Mouse (Mus musculus) MEL-GATA-1-ER (cell line): ENCODE measurements around the gene Zswim1.
"Not testable (repeated sequence)": the region's sequence is repeated elsewhere in the genome, so short reads cannot be mapped to it uniquely, and the experiment has no call there.

Experiments
- DNase-seq: peaks from one replicate; pipeline ENCODE4 v3.0.0-alpha.2; 2012; ENCODE audit warnings: low read depth; ENCODE audit errors: extremely low read depth

Gene Zswim1

DNA sequence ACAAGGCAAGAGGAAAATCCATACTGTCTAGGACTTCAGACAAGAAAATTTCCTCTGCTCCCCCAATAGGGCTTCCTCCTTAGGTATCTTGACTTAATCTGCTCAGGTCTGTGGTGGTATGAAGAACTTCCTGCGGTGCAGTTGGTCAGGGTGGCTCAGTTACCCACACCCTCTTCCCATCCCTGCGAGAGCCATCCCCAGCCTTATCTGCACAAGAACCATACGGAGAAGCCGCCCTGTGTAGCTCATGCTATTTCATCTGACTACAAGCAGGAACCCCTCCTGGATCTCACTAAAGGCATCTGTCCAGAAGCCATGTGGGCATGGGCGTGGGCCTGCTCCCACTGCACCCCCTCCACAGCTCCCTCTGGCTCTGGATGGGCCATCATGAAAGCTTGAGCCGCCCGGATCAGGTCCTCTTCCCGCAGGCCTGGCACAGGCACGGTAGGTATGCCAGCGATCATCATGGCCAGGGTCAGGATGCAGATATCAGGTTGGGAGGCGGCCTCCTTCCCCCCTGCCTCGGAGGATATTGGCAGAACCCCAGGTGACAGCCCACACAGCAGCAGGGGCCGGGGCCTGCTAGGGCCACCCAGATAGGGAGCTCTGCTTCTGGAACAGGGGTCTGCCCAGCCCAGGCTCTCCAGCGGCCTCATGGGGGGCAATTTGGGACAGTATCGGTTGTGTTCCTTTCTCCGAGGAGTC is 4.8 kb downstream of the Zswim1 start:
- DNase-seq: peak; percentile 79

DNA sequence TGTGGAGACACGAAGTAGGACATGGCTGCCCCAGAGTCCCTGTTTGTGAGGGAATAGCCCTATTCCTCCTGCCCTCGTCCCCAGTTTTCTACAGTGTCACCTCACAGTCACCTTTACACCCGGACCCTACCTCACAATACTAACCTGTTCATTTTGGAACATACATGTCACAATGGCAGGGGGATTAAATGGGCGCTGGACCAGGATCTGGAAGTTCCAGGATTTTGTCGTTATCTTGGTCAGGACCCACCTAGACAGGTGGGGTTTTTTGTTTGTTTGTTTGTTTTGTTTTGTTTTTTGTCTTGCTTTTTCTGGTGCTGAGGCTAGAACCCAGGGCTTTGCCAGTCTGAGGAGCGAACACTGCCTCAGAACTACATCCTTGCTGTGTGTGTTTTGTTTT is 6.0 kb downstream of the Zswim1 start, which contains the start of gene Spata25:
TSS of gene Spata25 (minus strand) at position 101 of the 400 bp plus-strand sequence.
- DNase-seq: no peak

DNA sequence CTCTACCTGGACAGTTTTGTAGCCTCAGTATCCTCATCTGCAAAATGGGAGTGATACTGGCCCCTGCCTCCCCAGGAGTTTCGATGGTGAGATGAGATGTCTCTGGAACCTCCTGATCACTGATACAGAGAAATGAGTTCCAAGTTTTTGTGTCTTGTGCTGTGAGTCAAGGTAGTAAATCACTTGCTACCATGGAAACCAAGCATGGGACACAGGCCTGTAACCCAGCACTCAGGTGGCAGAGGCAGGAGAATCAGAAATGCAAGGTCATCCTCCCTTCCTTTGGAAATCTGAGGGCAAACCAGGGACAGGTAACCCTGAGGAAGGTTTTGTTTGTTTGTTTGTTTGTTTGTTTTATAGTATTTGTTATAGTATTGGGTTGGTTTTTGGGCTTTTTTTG is 6.6 kb downstream of the Zswim1 start:
- no peak for DNase-seq

DNA sequence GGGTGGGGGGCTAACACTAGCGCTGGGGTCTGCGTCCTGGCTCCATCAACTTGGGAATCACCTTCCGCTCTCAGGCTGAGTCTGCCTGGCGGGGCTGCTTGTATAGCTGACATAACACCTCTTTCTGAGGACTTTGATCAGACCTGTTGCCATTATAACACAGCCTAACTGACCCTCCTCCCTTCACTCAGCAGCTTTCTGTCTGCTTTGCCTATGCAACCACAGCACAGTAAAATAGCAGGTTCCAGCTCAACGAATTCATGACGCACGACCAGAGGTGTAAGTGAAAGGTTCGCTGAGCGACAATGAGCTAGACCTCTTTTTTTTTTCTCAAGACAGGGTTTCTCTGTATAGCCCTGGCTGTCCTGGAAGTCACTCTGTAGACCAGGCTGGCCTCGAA is 8.5 kb downstream of the Zswim1 start:
- no peak for DNase-seq

DNA sequence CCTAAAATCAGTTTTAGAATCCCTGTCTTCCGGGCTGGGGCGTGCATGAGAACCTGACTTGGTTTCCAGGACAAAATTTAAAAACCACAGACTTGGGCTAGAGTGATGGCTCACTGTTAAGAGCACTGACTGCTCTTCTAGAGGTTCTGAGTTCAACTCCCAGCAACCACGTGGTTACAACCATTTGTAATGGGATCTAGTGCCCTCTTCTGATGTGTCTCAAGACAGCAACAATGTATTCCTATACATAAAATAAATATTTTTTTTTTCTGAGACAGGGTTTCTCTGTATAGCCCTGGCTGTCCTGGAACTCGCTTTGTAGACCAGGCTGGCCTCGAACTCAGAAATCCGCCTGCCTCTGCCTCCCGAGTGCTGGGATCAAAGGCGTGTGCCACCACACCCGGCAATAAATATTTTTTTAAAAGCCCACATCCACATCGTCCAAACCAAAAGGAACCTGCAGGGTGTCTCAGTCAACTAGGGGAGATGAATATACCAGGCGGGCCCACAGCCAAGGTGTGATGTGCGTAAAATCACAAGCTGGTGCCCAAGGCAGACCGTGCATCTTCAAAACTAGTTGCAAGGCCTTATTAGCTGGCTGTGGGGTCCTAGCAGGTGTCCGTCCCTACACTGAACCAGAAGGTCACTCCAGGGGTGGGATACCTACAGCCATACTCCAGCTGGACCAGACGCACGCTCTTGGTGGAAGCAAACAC is 9.7 kb downstream of the Zswim1 start:
- DNase-seq: no peak

DNA sequence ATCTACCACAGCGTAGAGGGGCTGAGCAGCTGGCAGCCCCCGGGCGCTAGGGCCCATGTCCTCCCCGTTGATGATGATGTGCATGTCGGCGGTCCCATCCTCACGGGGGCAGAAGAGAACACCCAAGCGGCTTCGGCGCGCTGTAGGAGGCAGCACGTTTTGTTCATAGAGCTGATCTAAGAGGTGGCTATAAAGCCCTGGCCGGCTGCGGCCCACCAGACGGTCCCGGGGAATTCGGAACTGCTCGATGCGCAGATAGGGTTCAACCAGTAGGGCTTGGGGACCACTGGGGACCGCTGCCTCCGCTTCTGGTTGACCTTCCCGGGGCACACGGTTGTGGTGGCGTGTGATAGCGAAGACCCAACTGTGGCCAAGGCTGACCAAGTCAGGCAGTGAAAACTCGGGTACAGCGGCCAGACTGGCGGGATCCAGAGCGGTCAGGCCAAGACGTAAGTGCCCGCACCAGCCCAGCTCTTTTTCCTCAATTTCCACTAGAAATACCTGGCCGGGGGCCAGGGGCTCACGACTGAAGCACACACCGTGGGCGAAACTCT is 10.3 kb downstream of the Zswim1 start, which contains the start of gene Ctsa:
TSS of gene Ctsa (plus strand) at position 126 of the 554 bp plus-strand sequence.
- DNase-seq: peak; percentile 52

DNA sequence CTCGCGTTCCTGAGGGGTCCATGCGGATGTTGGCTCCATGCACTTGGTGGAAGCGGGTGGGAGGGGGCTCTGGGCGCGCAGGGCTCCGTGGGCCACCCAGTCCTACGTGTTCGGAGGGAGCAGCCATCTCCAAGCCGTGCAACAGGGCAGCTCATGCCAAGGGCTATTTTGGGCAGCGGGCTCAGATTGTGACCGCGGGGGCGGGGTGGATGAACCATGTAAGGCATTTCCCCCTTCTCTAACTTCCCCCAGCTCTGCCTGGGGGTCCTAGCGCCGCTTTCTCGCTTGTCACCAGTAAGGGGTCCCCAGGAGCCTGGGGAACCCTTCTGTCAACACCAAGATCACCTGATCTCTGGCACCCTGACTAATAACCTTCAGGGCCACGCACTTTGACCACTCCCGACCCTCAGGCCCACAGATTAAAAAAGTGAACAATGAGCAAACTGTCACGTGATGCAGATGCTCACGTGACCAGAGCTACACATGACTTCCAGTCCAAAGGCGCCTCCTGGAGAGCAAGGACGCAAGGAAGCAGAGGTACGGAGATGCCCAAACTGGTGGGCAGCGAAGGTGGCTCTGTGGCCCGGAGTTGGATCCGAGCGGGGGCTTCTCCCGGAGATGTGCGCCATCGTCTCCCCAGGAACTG is 11.0 kb downstream of the Zswim1 start, which contains the start of gene Neurl2:
TSS of gene Neurl2 (minus strand) at position 143 of the 646 bp plus-strand sequence.
- DNase-seq: peak; percentile 93

DNA sequence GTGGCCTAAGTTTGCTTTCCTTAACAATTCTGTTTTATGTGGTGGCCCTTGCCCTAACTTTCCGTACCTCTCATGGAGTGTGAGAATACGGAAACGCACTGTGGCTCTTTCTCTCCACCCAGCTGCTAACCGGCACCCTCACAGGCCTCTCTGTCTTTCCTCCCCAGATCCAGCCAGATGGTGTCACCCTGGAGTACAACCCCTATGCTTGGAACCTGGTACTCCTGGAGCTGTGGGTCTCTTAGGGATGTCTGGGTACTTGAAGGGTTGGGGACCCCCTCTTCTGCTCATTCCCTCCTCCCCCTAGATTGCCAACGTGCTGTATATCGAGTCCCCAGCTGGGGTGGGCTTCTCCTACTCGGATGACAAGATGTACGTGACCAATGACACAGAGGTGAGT is 12.0 kb downstream of the Zswim1 start:
- no peak for DNase-seq

DNA sequence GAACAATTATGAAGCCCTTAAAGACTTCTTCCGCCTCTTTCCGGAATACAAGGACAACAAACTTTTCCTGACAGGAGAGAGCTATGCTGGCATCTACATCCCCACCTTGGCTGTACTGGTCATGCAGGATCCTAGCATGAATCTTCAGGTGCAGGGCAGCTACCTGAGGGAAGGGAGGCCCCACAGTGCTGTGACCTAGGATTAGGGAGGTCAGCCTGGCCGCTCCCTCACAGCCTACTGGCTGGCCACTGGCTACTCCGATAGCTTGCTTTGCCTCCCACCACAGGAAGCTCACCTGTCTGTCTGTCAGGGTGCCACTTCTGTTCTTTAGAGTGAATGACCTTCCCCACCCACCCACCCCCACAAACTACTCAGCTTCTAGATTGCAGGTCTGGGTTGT is 12.7 kb downstream of the Zswim1 start:
- no peak for DNase-seq

DNA sequence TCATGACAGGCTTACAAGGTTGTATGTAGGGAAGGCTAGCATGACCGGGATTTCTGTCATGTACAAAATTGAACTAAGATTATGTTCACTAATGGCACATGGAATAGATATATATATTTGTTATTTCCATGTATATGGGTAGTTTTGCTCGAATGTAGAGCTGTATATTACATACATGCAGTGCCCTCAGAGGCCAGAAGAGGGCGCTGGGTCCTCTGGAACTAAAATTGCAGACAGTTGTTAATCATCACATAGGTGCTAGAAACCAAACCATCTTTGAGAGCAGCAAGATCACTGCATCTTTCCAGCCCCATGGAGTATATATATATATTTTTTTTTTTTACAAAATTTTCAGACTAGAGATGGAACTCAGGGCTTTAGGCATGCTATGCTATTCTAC is 23.3 kb downstream of the Zswim1 start:
- DNase-seq: no peak

DNA sequence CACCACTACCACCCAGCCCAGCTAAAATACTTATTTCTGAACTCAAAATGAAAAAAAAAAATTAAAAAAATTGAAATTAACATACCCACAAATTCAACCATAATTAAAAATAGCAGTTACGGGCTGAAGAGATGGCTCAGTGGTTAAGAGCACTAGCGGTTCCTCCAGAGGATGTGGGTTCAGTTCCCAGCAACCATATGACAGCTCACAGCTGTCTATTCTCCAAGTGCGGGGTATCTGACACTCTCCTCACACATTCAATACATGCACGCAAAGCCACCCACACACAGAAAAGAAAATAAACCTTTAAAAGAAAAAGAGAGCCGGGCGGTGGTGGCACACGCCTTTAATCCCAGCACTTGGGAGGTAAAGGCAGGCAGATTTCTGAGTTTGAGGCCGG is 27.6 kb downstream of the Zswim1 start:
- no peak for DNase-seq

DNA sequence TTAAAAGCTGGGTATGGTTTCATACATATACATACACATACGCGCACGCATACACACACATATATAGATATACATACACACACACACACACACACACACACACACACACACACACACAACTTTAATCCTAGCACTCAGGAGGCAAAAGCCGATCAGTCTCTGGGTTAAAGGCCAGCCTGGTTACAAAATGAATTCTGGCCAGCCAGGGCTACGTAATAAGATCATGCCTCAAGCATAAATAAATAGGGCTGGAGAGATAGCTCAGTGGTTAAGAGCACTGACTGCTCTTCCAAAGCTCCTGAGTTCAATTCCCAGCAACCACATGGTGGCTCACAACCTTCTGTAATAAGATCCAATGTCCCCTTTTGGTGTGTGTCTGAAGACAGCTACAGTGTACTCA is 33.1 kb downstream of the Zswim1 start:
- not testable (repeated sequence) for DNase-seq

DNA sequence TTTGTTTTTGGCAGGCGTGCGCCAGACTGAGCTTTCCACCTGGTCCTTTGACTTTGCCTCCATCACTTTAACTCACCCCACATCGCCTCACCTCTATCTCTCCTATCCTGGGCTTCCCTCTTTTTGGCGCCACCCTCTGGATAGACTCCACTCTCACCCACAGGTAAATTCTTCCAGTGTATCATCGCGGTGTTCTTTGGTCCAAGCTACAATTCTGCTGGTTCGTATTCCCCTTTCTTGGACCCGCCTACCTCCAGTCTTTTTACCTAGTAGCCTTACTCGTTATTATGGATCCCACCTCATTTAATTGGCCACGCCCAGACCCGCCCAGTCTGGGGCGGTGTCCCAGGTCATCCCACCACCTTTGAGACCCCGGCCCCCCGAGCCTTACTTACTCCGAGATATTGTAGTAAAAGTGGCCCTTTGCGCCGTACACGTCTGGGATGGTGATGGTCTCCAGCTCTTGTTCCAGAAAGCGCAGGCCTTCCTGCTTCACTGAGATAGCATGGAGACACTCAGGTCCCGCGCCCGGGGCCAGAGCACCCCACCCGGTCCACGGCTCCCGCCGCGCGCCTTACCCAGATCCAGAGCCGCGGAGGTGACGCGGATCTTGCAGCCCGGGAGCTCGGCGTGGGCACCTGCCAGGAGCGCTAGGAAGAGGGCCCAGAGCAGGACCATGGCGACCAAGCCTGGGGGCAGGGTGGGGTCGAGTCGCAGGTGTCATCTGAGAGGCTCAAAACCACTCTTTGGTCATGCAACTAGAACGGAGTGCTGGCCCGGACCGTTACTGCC is 34.0 kb downstream of the Zswim1 start:
- DNase-seq: no peak

DNA sequence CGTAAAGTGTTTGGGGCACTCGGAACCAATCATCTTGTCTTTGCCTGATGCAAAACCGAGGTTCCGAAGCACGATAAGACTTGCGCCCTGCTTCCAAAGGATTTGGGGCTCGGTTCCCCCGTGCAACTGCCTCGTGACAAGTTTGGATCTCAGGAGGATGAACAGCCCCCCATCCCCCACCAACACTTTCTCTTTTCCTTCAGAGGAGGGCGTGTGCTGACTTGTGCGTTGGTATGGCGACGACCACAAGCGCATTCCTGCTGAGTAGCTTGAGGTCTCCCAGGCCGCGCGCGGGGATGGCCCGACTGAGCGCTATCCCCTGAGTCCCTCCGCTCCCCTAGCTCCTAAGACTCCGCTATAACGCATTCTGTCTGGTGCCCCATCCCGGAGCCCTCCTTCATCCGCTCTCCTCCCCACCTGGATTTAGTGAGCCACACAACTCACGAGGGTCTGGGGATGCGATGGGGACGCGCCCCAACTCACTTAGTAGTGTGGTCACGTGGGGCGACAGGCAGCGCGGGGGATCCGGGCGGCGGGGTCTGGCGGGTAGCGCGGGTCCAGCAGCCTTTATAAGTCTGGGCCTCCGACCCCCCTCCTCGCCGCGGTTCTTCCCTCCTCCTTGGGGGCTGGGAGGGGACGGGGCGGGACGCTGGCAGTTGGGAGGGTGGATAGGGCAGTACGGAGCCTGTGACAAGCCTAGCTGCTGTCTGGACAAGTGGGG is 34.8 kb downstream of the Zswim1 start, which contains the start of gene Pltp:
TSS of gene Pltp (minus strand) at position 611 of the 721 bp plus-strand sequence.
- DNase-seq: no peak

DNA sequence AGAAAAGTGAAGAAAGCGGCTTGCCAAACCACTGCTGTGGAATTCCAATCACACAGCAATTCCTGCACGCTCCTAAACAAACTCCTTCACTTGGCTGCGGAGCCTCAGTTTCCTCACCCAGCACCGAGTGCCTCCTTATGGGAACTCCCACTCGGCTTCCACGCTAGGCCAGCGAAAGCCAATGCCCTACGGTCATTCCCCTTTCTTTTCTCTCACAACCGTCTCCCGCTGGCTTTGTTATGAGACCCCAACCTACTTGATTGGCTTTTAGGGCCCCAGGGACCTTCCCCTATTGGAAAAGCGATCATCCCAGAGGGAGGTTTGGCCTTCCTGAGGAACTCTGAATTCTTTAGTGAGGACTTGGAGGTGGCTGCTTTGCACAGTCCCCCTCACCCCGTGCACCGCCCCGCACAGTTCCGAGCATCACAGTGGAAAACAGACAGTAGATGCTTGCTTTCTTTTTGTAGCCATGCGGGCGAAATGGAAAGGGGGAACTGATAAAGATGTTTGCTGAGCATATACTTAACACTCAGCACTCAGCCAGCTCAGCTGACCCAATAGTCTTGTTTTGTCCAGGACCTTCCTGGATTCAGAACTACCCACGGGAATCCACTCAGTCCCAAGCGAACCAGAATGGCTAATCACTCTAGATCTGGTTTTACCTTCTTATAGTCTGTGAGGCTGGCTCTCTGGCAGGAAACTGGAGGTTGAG is 35.5 kb downstream of the Zswim1 start:
- no peak for DNase-seq

DNA sequence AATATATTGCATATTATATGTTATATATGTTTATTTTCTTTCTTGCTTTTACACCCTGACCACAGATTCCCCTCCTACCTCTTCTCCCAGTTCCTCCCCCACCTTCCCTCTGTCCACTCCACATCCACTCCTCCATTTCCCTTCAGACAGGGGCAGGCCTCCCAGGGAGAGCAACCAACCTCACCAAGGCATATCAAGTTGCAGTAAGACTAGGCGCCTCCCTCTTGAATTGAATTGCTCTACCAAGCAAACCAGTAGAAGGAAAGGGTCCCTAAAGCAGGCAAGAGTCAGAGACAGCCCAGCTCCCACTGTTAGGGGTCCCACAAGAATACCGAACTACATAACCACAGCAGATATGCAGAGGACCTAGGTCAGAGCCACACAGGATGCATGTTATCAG is 36.7 kb downstream of the Zswim1 start:
- no peak for DNase-seq

DNA sequence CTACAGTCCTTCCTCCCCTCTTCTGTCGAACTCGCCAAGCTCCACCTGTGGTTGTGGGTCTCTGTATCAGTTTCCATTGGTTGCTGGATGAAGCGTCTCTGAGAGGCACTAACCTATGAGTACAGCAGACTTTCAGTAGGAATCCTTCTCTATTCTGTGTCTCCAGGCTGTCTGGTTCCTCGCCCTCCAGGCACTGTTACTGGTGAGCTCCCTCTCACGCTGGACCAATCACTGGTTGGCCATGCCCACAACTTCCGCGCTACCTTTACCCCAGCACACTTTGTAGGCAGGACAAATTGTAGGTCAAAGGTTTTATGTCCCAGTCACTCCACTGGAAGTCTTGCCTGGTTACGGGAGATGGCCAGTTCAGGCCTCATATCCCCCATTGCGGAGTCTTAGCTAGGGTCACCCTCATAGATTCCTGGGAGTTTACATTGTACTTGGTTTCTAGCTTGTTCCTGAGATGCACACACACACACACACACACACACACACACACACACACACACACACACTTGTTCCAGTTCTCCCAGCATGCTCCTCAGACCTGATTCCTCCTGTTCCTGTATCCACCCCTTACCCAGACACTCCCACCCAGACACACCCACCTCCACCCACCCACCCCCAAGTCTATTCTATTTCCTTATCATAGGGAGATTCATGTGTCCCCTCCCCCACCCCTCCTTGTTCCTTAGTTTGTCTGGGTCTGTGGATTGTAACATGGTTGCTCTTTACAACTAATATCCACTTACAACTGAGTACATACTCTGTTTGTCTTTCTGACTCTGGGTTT is 37.4 kb downstream of the Zswim1 start:
- DNase-seq: no peak

DNA sequence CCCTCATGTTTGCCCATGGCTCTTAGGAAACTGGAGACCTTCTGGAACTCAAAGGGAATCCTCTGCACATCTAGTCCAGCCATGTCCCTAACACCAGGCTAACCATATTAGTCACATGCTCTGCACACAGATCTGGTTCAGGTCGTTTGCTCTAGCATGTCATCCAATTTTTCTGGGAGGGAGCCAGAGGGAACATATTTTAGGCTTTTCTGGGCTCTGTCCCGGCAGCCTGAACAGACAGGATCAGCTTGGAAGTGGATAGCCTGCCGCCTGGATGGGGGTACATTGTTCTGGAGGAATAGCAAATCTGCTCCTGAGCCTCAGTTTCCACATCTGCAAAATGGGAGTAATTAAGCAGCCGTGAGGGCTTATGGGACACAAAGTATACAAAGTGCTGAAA is 38.6 kb downstream of the Zswim1 start:
- DNase-seq: no peak
